Mouse (Mus musculus) adrenal gland, adult 18-20 months (tissue): ENCODE data around the gene Musk. TPM values are rescaled to one million over a fixed set of nuclear protein-coding genes. Genes with fewer than 3 reads are reported as not detected.

ENCODE experiments used
- DNase-seq, 2 experiments: peaks; one replicate each; pipeline ENCODE4 v3.0.0; 2021 to 2022; ENCODE audit warnings: low spot score in 2 of 2
- total RNA-seq, 2 experiments: library from RNA; stranded (reverse); gene quantifications; 1 replicate in 1 of 2; 2 replicates in 1 of 2; pipeline ENCODE4 v1.2.3; 2021

Gene Musk
- total RNA-seq, 2 experiments from 2014 or later = 0.46 to 0.80 TPM

GRCm38 (mm10) chr4:58413188-58414185 is 127.7 kb downstream of the Musk start:
- peak in 1 of 2 experiments; percentile 28 for DNase-seq

DNA sequence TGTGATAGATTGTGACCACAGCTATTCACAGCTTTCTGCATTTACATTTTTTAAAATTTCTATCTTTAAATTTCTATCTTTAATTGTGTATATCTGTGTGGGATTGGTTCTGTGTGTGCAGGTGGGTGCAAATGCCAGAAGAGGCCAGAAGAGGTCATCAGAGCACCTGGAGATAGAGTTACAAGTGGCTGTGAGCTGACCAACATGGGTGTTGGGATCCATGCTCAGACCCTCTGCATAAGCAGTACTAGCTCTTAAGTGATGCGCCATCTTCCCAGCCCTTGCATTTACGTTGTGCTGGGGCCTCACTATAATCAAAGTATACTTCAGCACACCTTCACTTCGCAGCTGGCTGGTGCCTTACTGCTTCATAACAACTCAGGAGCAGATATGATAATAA is 129.8 kb downstream of the Musk start:
- DNase-seq = no peak

- no peak for DNase-seq
Measured at GRCm38 (mm10) chr4:58417319-58417718, 131.6 kb downstream of the Musk start.

DNA sequence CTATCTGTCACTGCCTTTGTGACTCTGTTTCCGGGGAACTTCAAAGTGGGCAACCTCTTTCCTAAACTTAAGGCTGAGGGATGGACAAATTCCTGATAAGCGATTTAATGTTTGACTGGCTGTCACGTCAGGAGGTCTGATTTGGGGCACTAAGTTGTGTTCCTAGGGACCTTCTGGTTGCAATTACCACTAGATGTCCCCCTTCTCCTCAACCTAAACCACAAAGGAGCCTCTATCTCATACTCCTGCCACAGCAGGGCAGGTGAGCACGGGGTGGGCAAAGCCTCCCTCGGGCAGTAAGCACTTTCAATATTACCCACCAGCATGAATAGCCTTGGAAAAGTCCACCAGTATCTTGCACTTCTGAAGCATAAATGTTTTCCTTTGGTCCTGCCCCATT is 133.5 kb downstream of the Musk start:
- no peak for DNase-seq

GRCm38 (mm10) chr4:58423276-58423930 is 137.6 kb downstream of the Musk start:
- no peak for DNase-seq

Other genes starting within 250 kb of the Musk start
- 1 to 10 TPM; 6.8 to 9.1 TPM for gene Svep1, start 79.1 kb upstream of the Musk start, total RNA-seq